Mouse (Mus musculus) neutrophil, adult 5-6 weeks (primary cell): Measurements from ENCODE around the gene Gm20604. TPM values are rescaled to one million over a fixed set of nuclear protein-coding genes. Genes with fewer than 3 reads are reported as not detected.

Experiments used
- ATAC-seq: fragments of 151-379, 151-347 bp; 2 replicates; pipeline ENCODE4 v1.8.0; 2017; ENCODE audit warnings: mild to moderate bottlenecking, moderate TSS enrichment; ENCODE audit not compliant: insufficient number of reproducible peaks, poor library complexity, low FRiP score, severe bottlenecking; ENCODE audit errors: extremely low read depth
- total RNA-seq: library from RNA; stranded (forward); fragments of 200-1000 nt; gene quantifications from 2 replicates; pipeline ENCODE4 v1.2.3, GENCODE M21; 2017

The Gm20604 gene
- total RNA-seq, 1 experiment from 2014 or later: 4.9 TPM

- ATAC-seq: peak; percentile 92
Measured at GRCm38 (mm10) chr12:102743589-102744574, 14.6 kb downstream of the Gm20604 start, which contains the start of the genes Moap1 and Tmem251. Gene Moap1, minus strand, starts transcription at chr12:102743661. Gene Tmem251, plus strand, starts transcription at chr12:102743762.

- ATAC-seq: no peak; the same call in 1 of the 2 replicates
Measured at GRCm38 (mm10) chr12:102743036-102743588, 15.4 kb downstream of the Gm20604 start.

- no peak for ATAC-seq
Measured at GRCm38 (mm10) chr12:102742056-102742455, 16.4 kb downstream of the Gm20604 start.

GRCm38 (mm10) chr12:102740285-102740684 lies 18.2 kb downstream of the Gm20604 start:
- no peak for ATAC-seq

GRCm38 (mm10) chr12:102739096-102739495 lies 19.4 kb downstream of the Gm20604 start:
- no peak for ATAC-seq

- ATAC-seq: peak; percentile 82
Measured at GRCm38 (mm10) chr12:102733381-102733780, 25.1 kb downstream of the Gm20604 start.

- no peak for ATAC-seq
Measured at GRCm38 (mm10) chr12:102730798-102731619, 27.5 kb downstream of the Gm20604 start.

GRCm38 (mm10) chr12:102729855-102730797 lies 28.3 kb downstream of the Gm20604 start:
- no peak for ATAC-seq

GRCm38 (mm10) chr12:102725761-102726175 lies 32.7 kb downstream of the Gm20604 start:
- no peak for ATAC-seq

GRCm38 (mm10) chr12:102725146-102725545 lies 33.3 kb downstream of the Gm20604 start:
- no peak for ATAC-seq

GRCm38 (mm10) chr12:102723861-102724260 lies 34.6 kb downstream of the Gm20604 start:
- no peak for ATAC-seq

GRCm38 (mm10) chr12:102722966-102723365 lies 35.5 kb downstream of the Gm20604 start:
- ATAC-seq: no peak

- no peak for ATAC-seq
Measured at GRCm38 (mm10) chr12:102722451-102722850, 36.0 kb downstream of the Gm20604 start.

GRCm38 (mm10) chr12:102719552-102720315 lies 38.7 kb downstream of the Gm20604 start:
- peak; percentile 72; the same call in 1 of the 2 replicates for ATAC-seq

- ATAC-seq: no peak
Measured at GRCm38 (mm10) chr12:102714654-102715395, 43.6 kb downstream of the Gm20604 start.

- peak; percentile 70 for ATAC-seq
Measured at GRCm38 (mm10) chr12:102714116-102714515, 44.4 kb downstream of the Gm20604 start.
